Mouse (Mus musculus): Measurements from ENCODE around the gene Tmem50a. TPM values are rescaled to one million over a fixed set of nuclear protein-coding genes. Genes with fewer than 3 reads are reported as not detected.

Tmem50a gene
- polyA plus RNA-seq, 1 experiment from 2014 or later: 131 TPM

GRCm38 (mm10) chr4:134943758-134944538 lies 29.1 kb upstream of the Tmem50a start:
- no peak overlapping the region for H3K4me3 ChIP-seq (ENCODE audit: low read depth, low read length)

GRCm38 (mm10) chr4:134939900-134940299 lies 25.1 kb upstream of the Tmem50a start:
- H3K4me3 ChIP-seq (ENCODE audit: low read depth, low read length): no peak overlapping the region
- H3K4me1 ChIP-seq (replicated peaks; ENCODE audit: control insufficient read depth, insufficient read depth, low read length): no peaks in the 10 kb centered on the region
- no peak overlapping the region for H3K9ac ChIP-seq (ENCODE audit: low read depth, low read length)
- H3K4me2 ChIP-seq: no peak overlapping the region
- no peak for DNase-seq (ENCODE audit: low spot score)
- peaks cover 7% of the 10 kb centered on the region for H3K36me3 ChIP-seq (ENCODE audit: control insufficient read depth, insufficient read depth, low read length)
- peaks cover 23% of the 10 kb centered on the region for H3K27me3 ChIP-seq (replicated peaks; ENCODE audit: control insufficient read depth, insufficient read depth, low read length)
- no peaks in the 10 kb centered on the region for H3K9me3 ChIP-seq (ENCODE audit: control insufficient read depth, low read length)
- no peak overlapping the region for H3K27ac ChIP-seq (ENCODE audit: low read depth, low read length)
- ATAC-seq (replicated peaks; ENCODE audit: low FRiP score): no peak
- WGBS: 68% methylated on average over 9 of the region's 9 CpGs

More at GRCm38 (mm10) chr4:134943758-134944538, 29.1 kb upstream of the Tmem50a start:
- H3K36me3 ChIP-seq (ENCODE audit: control insufficient read depth, insufficient read depth, low read length): no peaks in the 10 kb centered on the region
- no peak for ATAC-seq (replicated peaks; ENCODE audit: low FRiP score)
- H3K4me2 ChIP-seq: no peak overlapping the region
- 45% methylated on average over 27 of the region's 27 CpGs for WGBS
- no peak for DNase-seq (ENCODE audit: low spot score)
- H3K4me1 ChIP-seq (replicated peaks; ENCODE audit: control insufficient read depth, insufficient read depth, low read length): no peaks in the 10 kb centered on the region; the same call in 1 of the 2 replicates
- H3K9me3 ChIP-seq (ENCODE audit: control insufficient read depth, low read length): no peaks in the 10 kb centered on the region
- H3K9ac ChIP-seq (ENCODE audit: low read depth, low read length): no peak overlapping the region
- no peak overlapping the region for H3K27ac ChIP-seq (ENCODE audit: low read depth, low read length)
- H3K27me3 ChIP-seq (replicated peaks; ENCODE audit: control insufficient read depth, insufficient read depth, low read length): peaks cover 29% of the 10 kb centered on the region

- peaks cover 22% of the 10 kb centered on the region for H3K36me3 ChIP-seq (ENCODE audit: control insufficient read depth, insufficient read depth, low read length)
- ATAC-seq (replicated peaks; ENCODE audit: low FRiP score): no peak
- no peaks in the 10 kb centered on the region for H3K4me1 ChIP-seq (replicated peaks; ENCODE audit: control insufficient read depth, insufficient read depth, low read length)
- no peak overlapping the region for H3K9ac ChIP-seq (ENCODE audit: low read depth, low read length)
- H3K9me3 ChIP-seq (ENCODE audit: control insufficient read depth, low read length): no peaks in the 10 kb centered on the region
- H3K27ac ChIP-seq (ENCODE audit: low read depth, low read length): no peak overlapping the region
- WGBS: 72% methylated on average over 17 of the region's 17 CpGs
- H3K27me3 ChIP-seq (replicated peaks; ENCODE audit: control insufficient read depth, insufficient read depth, low read length): peaks cover 7% of the 10 kb centered on the region; the same call in 1 of the 2 replicates
- no peak overlapping the region for H3K4me2 ChIP-seq
- DNase-seq (ENCODE audit: low spot score): no peak
- H3K4me3 ChIP-seq (ENCODE audit: low read depth, low read length): no peak overlapping the region
These were observed 22.7 kb upstream of the Tmem50a start for GRCm38 (mm10) chr4:134937240-134938176.

- peak within 1 kb of the TSS; percentile 100 for H3K4me3 ChIP-seq (ENCODE audit: low read depth, low read length)
- ATAC-seq (replicated peaks; ENCODE audit: low FRiP score) (peak; percentile 92), DNase-seq (ENCODE audit: low spot score) (peak; percentile 91)
- H3K36me3 ChIP-seq (ENCODE audit: control insufficient read depth, insufficient read depth, low read length): peaks cover 50% of the 10 kb centered on the region
- H3K27me3 ChIP-seq (replicated peaks; ENCODE audit: control insufficient read depth, insufficient read depth, low read length): no peaks in the 10 kb centered on the region
- 1% methylated on average over 68 of the region's 68 CpGs for WGBS
- H3K9ac ChIP-seq (ENCODE audit: low read depth, low read length): peak within 1 kb of the TSS; percentile 79
- peaks cover 11% of the 10 kb centered on the region for H3K4me1 ChIP-seq (replicated peaks; ENCODE audit: control insufficient read depth, insufficient read depth, low read length)
- H3K27ac ChIP-seq (ENCODE audit: low read depth, low read length): peak within 1 kb of the TSS; percentile 85
- H3K9me3 ChIP-seq (ENCODE audit: control insufficient read depth, low read length): no peaks in the 10 kb centered on the region
- H3K4me2 ChIP-seq: peak within 1 kb of the TSS; percentile 75
These were observed 16.1 kb upstream of the Tmem50a start, which contains the start of gene Syf2 for GRCm38 (mm10) chr4:134930684-134931481. Gene Syf2 (plus strand): TSS chr4:134930898.

- Histone ChIP-seq H3K36me3 (ENCODE audit: control insufficient read depth, insufficient read depth, low read length) (peaks cover 53% of the 10 kb centered on the region), H3K27me3 (replicated peaks; ENCODE audit: control insufficient read depth, insufficient read depth, low read length) (no peaks in the 10 kb centered on the region), H3K9me3 (ENCODE audit: control insufficient read depth, low read length) (no peaks in the 10 kb centered on the region), H3K9ac (ENCODE audit: low read depth, low read length) (peak overlapping the region; percentile 66), H3K4me1 (replicated peaks; ENCODE audit: control insufficient read depth, insufficient read depth, low read length) (peaks cover 18% of the 10 kb centered on the region), H3K4me2 (peak overlapping the region; percentile 75), H3K4me3 (ENCODE audit: low read depth, low read length) (peak overlapping the region; percentile 100), H3K27ac (ENCODE audit: low read depth, low read length) (peak overlapping the region; percentile 85)
- WGBS: 23% methylated on average over 9 of the region's 9 CpGs
- ATAC-seq (replicated peaks; ENCODE audit: low FRiP score): no peak
- no peak for DNase-seq (ENCODE audit: low spot score)
These were observed 15.4 kb upstream of the Tmem50a start for GRCm38 (mm10) chr4:134930190-134930589.

- peaks cover 50% of the 10 kb centered on the region for H3K36me3 ChIP-seq (ENCODE audit: control insufficient read depth, insufficient read depth, low read length)
- no peaks in the 10 kb centered on the region for H3K27me3 ChIP-seq (replicated peaks; ENCODE audit: control insufficient read depth, insufficient read depth, low read length)
- peaks cover 21% of the 10 kb centered on the region for H3K4me1 ChIP-seq (replicated peaks; ENCODE audit: control insufficient read depth, insufficient read depth, low read length)
- peak overlapping the region; percentile 31; the same call in 1 of the 2 replicates for H3K4me2 ChIP-seq
- no peak overlapping the region for H3K4me3 ChIP-seq (ENCODE audit: low read depth, low read length)
- ATAC-seq (replicated peaks; ENCODE audit: low FRiP score) (no peak), DNase-seq (ENCODE audit: low spot score) (no peak)
- 54% methylated on average over 4 of the region's 4 CpGs for WGBS
- no peak overlapping the region; the same call in 1 of the 2 replicates for H3K9ac ChIP-seq (ENCODE audit: low read depth, low read length)
- H3K9me3 ChIP-seq (ENCODE audit: control insufficient read depth, low read length): no peaks in the 10 kb centered on the region
- H3K27ac ChIP-seq (ENCODE audit: low read depth, low read length): peak overlapping the region; percentile 85
These were observed 14.7 kb upstream of the Tmem50a start for GRCm38 (mm10) chr4:134929536-134929935.

- ATAC-seq (replicated peaks; ENCODE audit: low FRiP score): no peak
- WGBS: 85% methylated on average over 1 of the region's 1 CpGs
- H3K9ac ChIP-seq (ENCODE audit: low read depth, low read length): no peak overlapping the region
- DNase-seq (ENCODE audit: low spot score): no peak
- peak overlapping the region; percentile 15; the same call in 1 of the 2 replicates for H3K4me3 ChIP-seq (ENCODE audit: low read depth, low read length)
- no peak overlapping the region for H3K27ac ChIP-seq (ENCODE audit: low read depth, low read length)
- no peak overlapping the region for H3K4me2 ChIP-seq
- H3K36me3 ChIP-seq (ENCODE audit: control insufficient read depth, insufficient read depth, low read length): peaks cover 44% of the 10 kb centered on the region
- H3K27me3 ChIP-seq (replicated peaks; ENCODE audit: control insufficient read depth, insufficient read depth, low read length): no peaks in the 10 kb centered on the region
- H3K9me3 ChIP-seq (ENCODE audit: control insufficient read depth, low read length): no peaks in the 10 kb centered on the region
- peaks cover 21% of the 10 kb centered on the region for H3K4me1 ChIP-seq (replicated peaks; ENCODE audit: control insufficient read depth, insufficient read depth, low read length)
These were observed 13.6 kb upstream of the Tmem50a start for GRCm38 (mm10) chr4:134928464-134928836.
